In genomic region chr8:102627151-102627550, GRCm38 (mm10) we compare ENCODE assay signal across 19 mouse cellular contexts.
"Had no signal": no experiment of that assay in that cellular context is flagged by ENCODE, and none has a peak within 500 bp of the region (broad histone marks: within the 10 kb centered on the region; RNA-seq: fewer than 3 reads in every experiment).

No protein-coding gene starts in this region.

- DNase-seq: kidney, adult 11 months; kidney, adult 8-10 months; kidney, postnatal 10 days; kidney, postnatal 36 days; layer of hippocampus, postnatal 36 days; liver, embryonic 13.5 days; lung, adult 2 months; lung, postnatal 14 days; midbrain, embryonic 14.5 days; right cerebral cortex, adult 18-20 months; right cerebral cortex, postnatal 14 days; right cerebral cortex, postnatal 4 days; thymus, adult 2 months; thymus, postnatal 14 days had no signal

- H3K27me3 ChIP-seq: kidney, embryonic 15.5 days; liver, embryonic 13.5 days; neural tube, embryonic 12.5 days had no signal

- H3K36me3 ChIP-seq: liver, embryonic 13.5 days; neural tube, embryonic 12.5 days had no signal

- H3K4me1 ChIP-seq: kidney, embryonic 15.5 days; liver, embryonic 13.5 days; neural tube, embryonic 12.5 days had no signal

- H3K9ac ChIP-seq: kidney, embryonic 15.5 days; liver, embryonic 13.5 days; neural tube, embryonic 12.5 days had no signal

- H3K9me3 ChIP-seq: kidney, embryonic 15.5 days; liver, embryonic 13.5 days; neural tube, embryonic 12.5 days had no signal

- H3K4me3 ChIP-seq: kidney, embryonic 15.5 days; left cerebral cortex, adult 2 months; liver, embryonic 13.5 days; neural tube, embryonic 12.5 days had no signal

- H3K27ac ChIP-seq: kidney, embryonic 15.5 days; left cerebral cortex, adult 2 months; liver, embryonic 13.5 days; macrophage; neural tube, embryonic 12.5 days; stomach, postnatal 0 days had no signal

- H3K4me2 ChIP-seq: kidney, embryonic 15.5 days; liver, embryonic 13.5 days; neural tube, embryonic 12.5 days had no signal
